Mouse (Mus musculus) macrophage (primary cell): ENCODE measurements around the gene Zbtb39. TPM values are rescaled to one million over a fixed set of nuclear protein-coding genes. Genes with fewer than 3 reads are reported as not detected.
"Not testable (repeated sequence)": the region's sequence is repeated elsewhere in the genome, so short reads cannot be mapped to it uniquely, and the experiment has no call there.

Source experiments
- H3K27ac ChIP-seq: fragments of 350-480 bp; formaldehyde crosslinking; 2 replicates; pipeline ENCODE4 v1.9.0; 2021
- H3K36me3 ChIP-seq: fragments of 350-480 bp; formaldehyde crosslinking; 2 replicates; pipeline ENCODE4 v1.9.0; 2021; ENCODE audit errors: inconsistent target
- H3K4me3 ChIP-seq: fragments of 350-480 bp; formaldehyde crosslinking; 2 replicates; pipeline ENCODE4 v1.9.0; 2021; ENCODE audit errors: inconsistent target
- H3K79me2 ChIP-seq: fragments of 350-480 bp; formaldehyde crosslinking; 2 replicates; pipeline ENCODE4 v1.9.0; 2021; ENCODE audit errors: inconsistent target
- WGBS: methylation state at CpG from one replicate; pipeline ENCODE4 v1.1.7; 2026; ENCODE audit warnings: inconsistent platforms; ENCODE audit not compliant: missing documents; 5-methylcytosine and 5-hydroxymethylcytosine counted together
- polyA plus RNA-seq: library from polyadenylated mRNA; stranded (reverse); fragments of 250-400 nt; gene quantifications from 3 replicates; pipeline ENCODE4 v1.2.4, GENCODE M21; 2018; ENCODE audit warnings: inconsistent platforms

Gene Zbtb39
- polyA plus RNA-seq, 1 experiment from 2014 or later = 3.4 TPM

- H3K36me3 ChIP-seq = peaks cover 14% of the 10 kb centered on the region; the same call in 1 of the 2 replicates
- no peak overlapping the region for H3K27ac ChIP-seq
- WGBS = 41% methylated on average over 8 of the region's 8 CpGs
- H3K79me2 ChIP-seq = peaks cover 3% of the 10 kb centered on the region; the same call in 1 of the 2 replicates
- H3K4me3 ChIP-seq = no peak overlapping the region
Measured at GRCm38 (mm10) chr10:127748847-127749612, 9.7 kb downstream of the Zbtb39 start.

GRCm38 (mm10) chr10:127750136-127750777, 10.9 kb downstream of the Zbtb39 start:
- 90% methylated on average over 24 of the region's 24 CpGs for WGBS
- no peaks in the 10 kb centered on the region for H3K79me2 ChIP-seq
- no peak overlapping the region for H3K4me3 ChIP-seq
- no peak overlapping the region for H3K27ac ChIP-seq
- H3K36me3 ChIP-seq = 0 out of 2 replicates have a peak, but pooled peaks cover 6% of the 10 kb centered on the region

- WGBS = 59% methylated on average over 8 of the region's 8 CpGs
- Histone ChIP-seq H3K4me3 (no peak within 1 kb of the TSS), H3K79me2 (no peaks in the 10 kb centered on the region), H3K27ac (no peak within 1 kb of the TSS), H3K36me3 (0 out of 2 replicates have a peak, but pooled peaks cover 3% of the 10 kb centered on the region)
Measured at GRCm38 (mm10) chr10:127751548-127751947, 12.2 kb downstream of the Zbtb39 start, which contains the start of gene Gpr182. Gene Gpr182, minus strand, starts transcription at chr10:127751732.

- no peak overlapping the region for H3K27ac ChIP-seq
- WGBS = 83% methylated on average over 6 of the region's 6 CpGs
- no peaks in the 10 kb centered on the region for H3K36me3 ChIP-seq
- H3K79me2 ChIP-seq = no peaks in the 10 kb centered on the region
- H3K4me3 ChIP-seq = no peak overlapping the region
Measured at GRCm38 (mm10) chr10:127754566-127755166, 15.3 kb downstream of the Zbtb39 start.

- WGBS = 55% methylated on average over 3 of the region's 3 CpGs
- no peak overlapping the region for H3K27ac ChIP-seq
Measured at GRCm38 (mm10) chr10:127755246-127755645, 15.9 kb downstream of the Zbtb39 start.

GRCm38 (mm10) chr10:127755770-127756468, 16.6 kb downstream of the Zbtb39 start:
- 49% methylated on average over 14 of the region's 18 CpGs for WGBS
- no peaks in the 10 kb centered on the region for H3K79me2 ChIP-seq
- H3K36me3 ChIP-seq = no peaks in the 10 kb centered on the region
- H3K27ac ChIP-seq = no peak overlapping the region
- no peak overlapping the region for H3K4me3 ChIP-seq

More at GRCm38 (mm10) chr10:127755246-127755645, 15.9 kb downstream of the Zbtb39 start:
- no peaks in the 10 kb centered on the region for H3K36me3 ChIP-seq
- no peak overlapping the region for H3K4me3 ChIP-seq
- H3K79me2 ChIP-seq = no peaks in the 10 kb centered on the region

GRCm38 (mm10) chr10:127759181-127760110, 20.1 kb downstream of the Zbtb39 start, which contains the start of the genes Rdh1 and Rdh16f1:
Gene Rdh1, plus strand, starts transcription at chr10:127759721.
Gene Rdh16f1, plus strand, starts transcription at chr10:127759787.
- 81% methylated on average over 8 of the region's 9 CpGs for WGBS
- Histone ChIP-seq H3K36me3 (no peaks in the 10 kb centered on the region), H3K79me2 (no peaks in the 10 kb centered on the region), H3K27ac (no peak within 1 kb of the TSS), H3K4me3 (no peak within 1 kb of the TSS)

- H3K27ac ChIP-seq, H3K4me3 ChIP-seq, H3K79me2 ChIP-seq, H3K36me3 ChIP-seq: not testable (repeated sequence)
- 93% methylated on average over 10 of the region's 10 CpGs for WGBS
Measured at GRCm38 (mm10) chr10:127762926-127763325, 23.6 kb downstream of the Zbtb39 start.

GRCm38 (mm10) chr10:127763914-127764680, 24.8 kb downstream of the Zbtb39 start:
- Histone ChIP-seq H3K79me2 (no peaks in the 10 kb centered on the region), H3K36me3 (no peaks in the 10 kb centered on the region), H3K27ac (no peak overlapping the region), H3K4me3 (no peak overlapping the region)
- 83% methylated on average over 12 of the region's 12 CpGs for WGBS

GRCm38 (mm10) chr10:127766564-127766963, 27.2 kb downstream of the Zbtb39 start:
- WGBS = 80% methylated on average over 1 of the region's 1 CpGs
- no peak overlapping the region for H3K4me3 ChIP-seq
- no peak overlapping the region for H3K27ac ChIP-seq
- H3K36me3 ChIP-seq = no peaks in the 10 kb centered on the region
- H3K79me2 ChIP-seq = no peaks in the 10 kb centered on the region

- Histone ChIP-seq H3K79me2 (no peaks in the 10 kb centered on the region), H3K27ac (no peak within 1 kb of the TSS), H3K4me3 (no peak within 1 kb of the TSS), H3K36me3 (no peaks in the 10 kb centered on the region)
- 75% methylated on average over 2 of the region's 2 CpGs for WGBS
Measured at GRCm38 (mm10) chr10:127776011-127776410, 36.7 kb downstream of the Zbtb39 start, which contains the start of gene Rdh9. Gene Rdh9, plus strand, starts transcription at chr10:127776386.

GRCm38 (mm10) chr10:127782321-127782720, 43.0 kb downstream of the Zbtb39 start:
- not testable (repeated sequence) for H3K36me3 ChIP-seq, H3K79me2 ChIP-seq, H3K4me3 ChIP-seq, H3K27ac ChIP-seq
- 96% methylated on average over 12 of the region's 17 CpGs for WGBS

GRCm38 (mm10) chr10:127785411-127785810, 46.1 kb downstream of the Zbtb39 start:
- WGBS = 78% methylated on average over 1 of the region's 1 CpGs
- H3K27ac ChIP-seq, H3K79me2 ChIP-seq, H3K4me3 ChIP-seq, H3K36me3 ChIP-seq: not testable (repeated sequence)
